Mouse (Mus musculus): ENCODE data around the gene Fcrla. TPM values are rescaled to one million over a fixed set of nuclear protein-coding genes. Genes with fewer than 3 reads are reported as not detected.
A peak's percentile ranks its signal among the peaks of the same experiment; 100 is the strongest.
"Not testable (repeated sequence)": the region's sequence is repeated elsewhere in the genome, so short reads cannot be mapped to it uniquely, and the experiment has no call there.

Gene Fcrla
- total RNA-seq, 2 experiments from 2014 or later, result not detected

DNA sequence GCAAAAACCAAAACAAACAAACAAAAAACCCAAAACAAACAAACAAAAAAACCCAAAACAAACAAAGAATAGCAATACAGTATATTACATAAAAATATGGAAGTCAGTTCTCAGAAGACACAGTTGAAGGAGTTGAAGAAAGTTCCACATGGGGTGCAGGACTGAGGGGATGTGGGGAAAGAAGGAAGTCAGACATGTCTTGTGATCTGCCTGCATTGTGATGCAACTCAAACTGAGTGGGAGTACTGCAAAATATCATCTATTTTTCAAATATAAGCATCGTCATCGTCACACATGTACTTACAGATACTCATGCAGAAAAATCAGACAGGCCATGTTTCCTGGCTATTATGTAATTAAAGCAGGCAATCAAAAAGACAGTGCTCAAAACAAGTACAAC lies 25.8 kb upstream of the Fcrla start:
- Histone ChIP-seq H3K4me3 (no peak overlapping the region), H3K27ac (no peak overlapping the region)
- TF ChIP-seq CTCF (conservative IDR thresholded peaks at IDR 0.05), result no peak
- no peak for DNase-seq (ENCODE audit: low spot score in 2 of 2)

DNA sequence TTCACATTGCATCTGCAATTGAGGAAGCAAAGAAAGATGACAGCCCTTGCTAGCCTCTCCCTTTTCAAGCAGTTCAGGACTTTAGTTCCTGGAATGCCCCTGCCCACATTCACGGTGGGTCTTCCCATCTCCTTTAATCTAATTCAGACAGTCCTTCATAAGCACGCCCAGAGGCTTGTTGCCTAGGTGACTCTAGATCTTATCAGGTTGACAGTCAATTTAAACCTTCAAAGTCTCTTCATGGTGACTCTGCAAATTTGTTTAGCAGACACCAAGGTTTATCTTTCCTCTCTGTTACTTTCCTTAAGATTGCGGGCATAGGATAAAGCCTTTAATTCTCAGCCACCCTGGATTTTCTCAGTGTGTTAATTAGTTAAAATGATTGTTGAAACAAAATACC lies 23.4 kb upstream of the Fcrla start:
- H3K27ac ChIP-seq, result no peak overlapping the region

DNA sequence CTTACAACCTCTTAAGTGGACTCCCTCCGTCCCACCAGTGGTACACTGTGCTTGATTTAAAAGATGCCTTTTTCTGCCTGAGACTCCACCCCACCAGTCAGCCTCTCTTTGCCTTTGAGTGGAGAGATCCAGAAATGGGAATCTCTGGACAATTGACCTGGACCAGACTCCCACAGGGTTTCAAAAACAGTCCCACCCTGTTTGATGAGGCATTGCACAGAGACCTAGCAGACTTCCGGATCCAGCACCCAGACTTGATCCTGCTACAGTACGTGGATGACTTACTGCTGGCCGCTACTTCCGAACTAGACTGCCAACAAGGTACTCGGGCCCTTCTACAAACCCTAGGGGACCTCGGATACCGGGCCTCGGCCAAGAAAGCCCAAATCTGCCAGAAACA lies 17.5 kb upstream of the Fcrla start:
- not testable (repeated sequence) for DNase-seq (ENCODE audit: low spot score in 2 of 2); H3K27ac ChIP-seq; H3K4me3 ChIP-seq

More for the DNA sequence above, 23.4 kb upstream of the Fcrla start:
- H3K4me3 ChIP-seq, result no peak overlapping the region
- no peak for TF ChIP-seq CTCF (conservative IDR thresholded peaks at IDR 0.05)
- DNase-seq (ENCODE audit: low spot score in 2 of 2), result no peak

DNA sequence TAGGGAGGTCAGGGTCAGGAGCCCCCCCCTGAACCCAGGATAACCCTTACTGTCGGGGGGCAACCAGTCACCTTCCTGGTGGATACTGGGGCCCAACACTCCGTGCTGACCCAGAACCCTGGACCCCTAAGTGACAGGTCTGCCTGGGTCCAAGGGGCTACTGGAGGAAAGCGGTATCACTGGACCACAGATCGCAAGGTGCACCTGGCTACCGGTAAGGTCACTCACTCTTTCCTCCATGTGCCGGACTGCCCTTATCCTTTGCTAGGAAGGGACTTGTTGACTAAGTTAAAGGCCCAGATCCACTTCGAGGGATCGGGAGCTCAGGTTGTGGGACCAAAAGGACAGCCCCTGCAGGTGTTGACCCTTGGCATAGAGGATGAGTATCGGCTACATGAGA lies 16.8 kb upstream of the Fcrla start:
- not testable (repeated sequence) for DNase-seq (ENCODE audit: low spot score in 2 of 2); H3K27ac ChIP-seq; H3K4me3 ChIP-seq

DNA sequence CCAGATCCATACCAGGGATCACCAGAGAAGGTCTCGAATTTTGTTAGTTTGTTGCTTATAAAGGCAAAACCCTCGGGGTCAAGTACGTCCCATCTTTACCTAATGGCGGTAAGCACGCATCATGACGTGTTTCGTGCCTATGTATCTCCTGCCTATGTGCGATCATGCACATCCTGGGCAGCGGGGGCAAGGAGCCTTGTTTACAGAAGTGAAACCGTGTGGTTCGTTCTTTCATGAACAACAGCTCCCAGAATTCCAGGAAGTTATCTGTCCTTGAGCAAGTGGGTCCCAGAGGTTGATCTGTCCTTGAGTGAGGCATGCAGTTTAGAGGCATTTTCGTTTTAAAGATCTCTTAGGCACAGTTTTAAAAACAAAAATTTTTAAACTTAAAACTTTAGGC lies 11.9 kb upstream of the Fcrla start:
- Histone ChIP-seq H3K4me3 (no peak overlapping the region), H3K27ac (no peak overlapping the region)
- DNase-seq (ENCODE audit: low spot score in 2 of 2), result no peak
- no peak for TF ChIP-seq CTCF (conservative IDR thresholded peaks at IDR 0.05)

DNA sequence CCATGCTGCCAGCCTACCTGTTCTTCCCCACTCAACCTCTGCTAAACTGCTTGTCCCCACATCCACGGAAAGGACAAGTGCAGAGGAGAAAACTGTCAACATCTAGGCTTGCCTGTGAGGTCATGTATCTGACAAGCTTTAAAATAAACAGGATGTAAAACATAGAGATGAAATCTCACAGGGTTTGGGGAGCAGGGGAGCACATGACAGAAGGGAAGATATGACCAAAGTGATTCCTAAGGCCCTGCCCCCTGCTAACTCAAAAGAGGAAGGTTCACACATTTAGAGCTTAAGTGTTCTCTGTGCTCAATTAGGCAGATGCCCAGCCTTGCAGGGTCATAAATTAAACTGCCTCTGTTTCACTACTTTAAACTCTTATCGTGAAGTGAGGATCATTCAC lies 7.0 kb upstream of the Fcrla start:
- Histone ChIP-seq H3K27ac (no peak overlapping the region), H3K4me3 (no peak overlapping the region)
- no peak for TF ChIP-seq CTCF (conservative IDR thresholded peaks at IDR 0.05)
- DNase-seq (ENCODE audit: low spot score in 2 of 2), result no peak

DNA sequence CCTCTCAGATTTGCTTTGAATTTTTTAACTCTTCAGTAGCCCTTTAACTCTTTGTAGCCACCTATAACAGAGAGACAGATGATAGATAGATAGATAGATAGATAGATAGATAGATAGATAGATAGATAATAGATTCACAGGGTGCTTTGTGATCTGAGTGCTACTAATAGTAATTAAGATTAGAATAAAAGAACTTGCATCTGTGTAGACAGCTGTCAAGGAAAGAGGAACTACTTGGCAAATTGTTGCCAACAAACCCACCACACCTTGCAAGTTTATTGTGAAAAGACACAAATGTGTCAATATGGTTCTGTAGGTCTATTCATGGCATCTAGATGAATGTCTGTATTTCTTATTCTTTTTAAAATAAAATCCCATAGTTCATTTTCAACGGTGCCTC lies 6.6 kb upstream of the Fcrla start:
- no peak for TF ChIP-seq CTCF (conservative IDR thresholded peaks at IDR 0.05)
- no peak for DNase-seq (ENCODE audit: low spot score in 2 of 2)
- Histone ChIP-seq H3K4me3 (no peak overlapping the region), H3K27ac (no peak overlapping the region)

DNA sequence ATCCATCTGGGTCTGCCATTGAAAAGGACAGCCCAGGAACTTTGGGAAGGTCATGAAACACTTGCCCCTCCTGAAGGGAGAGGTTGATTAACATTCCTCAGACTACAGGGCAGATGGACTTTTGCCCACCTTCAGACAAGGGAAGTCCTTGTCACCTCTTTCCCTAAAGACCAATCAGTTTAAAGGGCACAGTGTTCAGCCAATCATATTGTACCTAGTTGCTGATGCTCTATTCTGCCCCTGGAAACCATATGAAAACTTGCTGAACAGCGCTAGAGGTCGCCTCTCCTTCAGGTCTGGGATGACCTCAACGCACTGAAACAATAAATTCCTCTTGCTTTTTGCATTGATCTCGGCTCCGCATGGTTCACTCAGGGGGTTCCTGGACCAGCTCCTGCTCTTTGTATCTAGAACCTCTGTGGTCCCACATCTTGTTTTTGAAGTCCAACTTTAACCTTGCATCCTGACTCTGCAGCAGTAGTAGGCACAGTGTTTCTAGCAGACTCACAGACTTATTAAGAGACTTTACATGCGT lies 6.1 kb upstream of the Fcrla start:
- Histone ChIP-seq H3K27ac (no peak overlapping the region), H3K4me3 (no peak overlapping the region)
- no peak for DNase-seq (ENCODE audit: low spot score in 2 of 2)
- TF ChIP-seq CTCF (conservative IDR thresholded peaks at IDR 0.05), result no peak

DNA sequence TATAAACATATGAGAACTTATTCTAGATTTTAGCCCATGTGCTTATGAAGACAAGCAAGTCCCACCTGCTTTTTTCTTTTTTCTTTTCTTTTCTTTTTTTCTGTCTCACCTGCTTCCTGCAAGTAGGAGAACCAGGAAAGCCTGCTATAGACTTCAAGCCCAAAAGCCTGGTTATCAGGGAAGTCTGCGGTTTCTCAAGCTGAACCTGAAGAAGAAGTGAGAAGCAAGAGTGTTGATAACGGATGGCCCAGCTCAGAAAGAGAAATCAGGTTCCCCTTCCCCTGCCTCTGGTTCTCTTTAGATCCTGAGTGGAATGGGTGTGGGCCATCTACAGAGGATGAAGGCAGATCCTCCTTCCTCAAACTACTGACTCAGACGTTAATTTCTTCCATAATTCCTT lies 4.7 kb upstream of the Fcrla start:
- TF ChIP-seq CTCF (conservative IDR thresholded peaks at IDR 0.05), result no peak
- H3K27ac ChIP-seq, result no peak overlapping the region
- no peak for DNase-seq (ENCODE audit: low spot score in 2 of 2)
- no peak overlapping the region for H3K4me3 ChIP-seq

DNA sequence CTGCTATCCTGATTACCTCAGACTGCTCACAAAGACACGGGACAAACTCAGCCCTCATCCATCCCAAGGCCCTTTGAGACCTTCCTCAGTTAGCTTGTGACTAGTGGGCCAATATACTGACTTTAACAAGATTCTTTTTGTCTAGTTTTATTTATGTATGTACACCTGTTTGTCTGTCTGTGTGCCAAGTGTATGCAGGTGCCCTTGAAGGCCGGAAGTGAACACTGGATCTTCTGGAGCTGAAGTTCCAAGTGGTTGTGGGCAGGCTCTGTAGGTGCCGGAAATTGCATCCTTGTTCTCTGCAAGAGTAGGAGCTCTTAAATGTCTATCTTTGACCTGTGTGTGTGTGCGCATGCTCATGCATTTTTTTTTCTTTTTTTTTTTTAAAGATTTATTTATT lies 1.9 kb upstream of the Fcrla start:
- no peak for TF ChIP-seq CTCF (conservative IDR thresholded peaks at IDR 0.05)

DNA sequence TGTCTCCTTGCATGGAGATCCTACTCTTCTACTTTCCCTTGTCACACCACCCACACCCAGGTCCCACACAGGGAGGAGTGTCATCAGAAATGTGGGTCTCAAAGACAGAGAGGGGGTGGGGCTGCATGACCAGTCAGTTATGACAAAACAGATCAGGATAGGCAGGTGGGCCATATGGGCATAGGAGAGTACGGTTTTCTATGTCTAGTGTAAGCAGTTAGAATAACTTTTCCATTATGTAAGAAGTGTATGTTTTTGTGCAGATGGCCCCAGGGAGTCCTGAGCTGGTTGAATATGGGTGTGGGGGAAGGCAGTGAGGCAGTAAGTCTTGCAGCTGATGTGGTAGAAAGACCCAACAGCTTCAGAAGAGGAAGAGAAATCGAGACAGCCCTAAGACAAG lies 1.1 kb upstream of the Fcrla start:
- Histone ChIP-seq H3K4me3 (no peak overlapping the region), H3K27ac (no peak overlapping the region)
- no peak for DNase-seq (ENCODE audit: low spot score in 2 of 2)
- TF ChIP-seq CTCF (conservative IDR thresholded peaks at IDR 0.05), result no peak

More for the DNA sequence above, 1.9 kb upstream of the Fcrla start:
- DNase-seq (ENCODE audit: low spot score in 2 of 2), result no peak
- no peak overlapping the region for H3K27ac ChIP-seq
- no peak overlapping the region for H3K4me3 ChIP-seq

DNA sequence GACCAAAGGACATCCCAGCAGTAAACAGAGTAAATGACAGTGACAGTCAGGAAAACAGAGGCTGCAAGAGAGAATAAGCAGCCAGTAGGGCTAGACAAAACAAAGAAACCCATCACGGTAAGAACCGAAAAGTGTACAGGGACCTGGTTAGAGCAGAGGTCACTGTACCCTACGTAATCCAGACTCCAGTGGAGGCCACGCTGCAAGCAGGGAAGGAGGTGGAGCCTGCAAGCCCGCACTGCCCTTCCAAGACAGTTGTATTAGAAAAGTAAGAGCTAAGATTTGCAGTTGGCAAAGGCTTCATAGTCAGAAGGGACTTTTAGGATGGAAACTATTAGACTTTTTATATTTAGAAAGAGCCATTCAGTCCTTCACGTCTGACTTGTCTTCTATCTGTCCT lies 442 bp downstream of the Fcrla start:
- H3K4me3 ChIP-seq, result no peak overlapping the region
- no peak overlapping the region for H3K27ac ChIP-seq
- no peak for DNase-seq (ENCODE audit: low spot score in 2 of 2)
- TF ChIP-seq CTCF (conservative IDR thresholded peaks at IDR 0.05), result no peak

DNA sequence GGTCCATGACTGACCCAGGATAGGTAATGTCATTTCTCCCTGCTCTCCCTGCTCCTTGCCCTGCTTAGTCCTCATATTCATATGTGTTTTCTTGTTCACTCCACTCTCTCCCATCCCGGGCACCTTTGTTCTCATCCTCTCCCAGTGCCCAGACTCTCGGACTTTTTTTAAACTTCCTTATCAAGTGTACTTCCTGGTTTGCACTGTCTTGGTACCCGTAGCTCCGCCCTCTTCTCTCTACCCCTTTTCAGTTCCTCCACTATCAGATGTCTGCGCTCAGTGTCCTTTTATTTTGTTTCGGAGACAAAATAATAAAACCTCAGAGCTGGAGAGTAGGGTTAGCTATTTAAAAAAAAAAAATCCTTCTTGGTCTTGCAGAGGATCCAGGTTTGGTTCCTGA lies 2.9 kb downstream of the Fcrla start:
- TF ChIP-seq CTCF (conservative IDR thresholded peaks at IDR 0.05), result no peak
- no peak overlapping the region for H3K4me3 ChIP-seq
- H3K27ac ChIP-seq, result no peak overlapping the region
- DNase-seq (ENCODE audit: low spot score in 2 of 2), result peak in 1 of 2 experiments; percentile 10

DNA sequence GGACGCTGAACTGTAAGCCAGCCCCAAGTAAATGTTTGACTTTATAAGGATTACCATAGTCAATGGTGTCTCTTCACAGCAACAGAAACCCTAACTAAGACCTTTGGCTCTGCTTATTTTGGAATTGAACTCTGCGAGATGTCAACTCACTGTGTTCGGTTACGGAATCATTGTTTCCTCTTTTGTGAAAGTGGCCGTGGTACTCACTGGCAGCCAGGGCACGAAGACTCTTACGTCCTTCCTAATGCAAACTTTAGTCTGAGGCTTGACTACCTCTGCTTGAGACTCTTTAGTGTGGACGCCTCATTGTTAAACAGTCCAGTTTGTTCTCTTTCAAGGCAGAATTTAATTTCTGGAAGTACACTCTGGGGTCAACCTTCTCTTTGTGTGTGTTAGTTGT lies 8.1 kb downstream of the Fcrla start:
- no peak overlapping the region for H3K27ac ChIP-seq
- H3K4me3 ChIP-seq, result no peak overlapping the region
- DNase-seq (ENCODE audit: low spot score in 2 of 2), result no peak
- TF ChIP-seq CTCF (conservative IDR thresholded peaks at IDR 0.05), result no peak

DNA sequence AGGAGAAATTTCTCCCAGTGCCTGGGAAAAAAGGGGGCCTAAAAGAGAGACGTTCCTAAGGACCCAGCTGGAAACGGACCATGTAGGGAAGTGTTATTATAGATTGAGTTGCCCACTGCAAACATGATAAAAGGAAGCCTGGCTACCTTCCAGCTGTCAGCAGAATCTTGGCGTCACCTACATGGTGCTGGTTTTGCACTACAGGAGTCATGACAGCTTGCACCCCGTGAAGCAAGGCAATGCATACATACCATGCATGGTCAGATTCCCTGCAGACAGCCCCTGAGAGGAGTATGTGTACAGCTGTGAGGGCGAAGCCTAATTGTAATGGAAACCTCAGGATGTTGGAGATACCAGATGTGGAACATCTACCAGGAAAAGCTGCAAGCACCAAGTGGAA lies 11.7 kb downstream of the Fcrla start:
- no peak overlapping the region for H3K27ac ChIP-seq
- TF ChIP-seq CTCF (conservative IDR thresholded peaks at IDR 0.05), result no peak
- DNase-seq (ENCODE audit: low spot score in 2 of 2), result no peak
- no peak overlapping the region for H3K4me3 ChIP-seq
